Mouse (Mus musculus) forebrain, embryonic 11.5 days (tissue): ENCODE results near the gene Rac2. TPM values are rescaled to one million over a fixed set of nuclear protein-coding genes. Genes with fewer than 3 reads are reported as not detected.

Source experiments
- ATAC-seq: fragments of 200-750 bp; cut with Nextera tagmentation; replicated peaks from 2 replicates; pipeline ENCODE4 v1.8.0; 2017; ENCODE audit warnings: moderate TSS enrichment; ENCODE audit not compliant: low FRiP score
- DNase-seq: peaks from one replicate; pipeline ENCODE4 v3.0.0-alpha.2; 2017; ENCODE audit warnings: low spot score
- H3K27ac ChIP-seq: fragments of 300-500 bp; sonication (generic); 2 replicates; pipeline ENCODE4 v1.5.1; 2014; ENCODE audit warnings: low read depth, low read length
- H3K27me3 ChIP-seq: fragments of 300-500 bp; sonication (generic); 2 replicates; pipeline ENCODE4 v1.6.1; 2014; ENCODE audit warnings: mild to moderate bottlenecking, low read length, mixed read lengths; ENCODE audit not compliant: control insufficient read depth, insufficient read depth
- H3K36me3 ChIP-seq: fragments of 300-500 bp; sonication (generic); 2 replicates; pipeline ENCODE4 v1.6.1; 2014; ENCODE audit warnings: mild to moderate bottlenecking, low read length, moderate library complexity, mixed read lengths; ENCODE audit not compliant: control insufficient read depth, insufficient read depth
- H3K4me1 ChIP-seq: fragments of 300-500 bp; sonication (generic); replicated peaks from 2 replicates; pipeline ENCODE4 v1.6.1; 2014; ENCODE audit warnings: low read length, mixed read lengths; ENCODE audit not compliant: control insufficient read depth, insufficient read depth
- H3K4me2 ChIP-seq: fragments of 300-500 bp; sonication (generic); 2 replicates; pipeline ENCODE4 v1.6.1; 2014; ENCODE audit warnings: low read depth, mild to moderate bottlenecking, low read length, moderate library complexity, mixed read lengths; ENCODE audit not compliant: severe bottlenecking
- H3K4me3 ChIP-seq: fragments of 300-500 bp; sonication (generic); 2 replicates; pipeline ENCODE4 v1.5.1; 2014; ENCODE audit warnings: low read depth, low read length
- H3K9ac ChIP-seq: fragments of 300-500 bp; sonication (generic); 2 replicates; pipeline ENCODE4 v1.6.1; 2014; ENCODE audit warnings: low read length
- H3K9me3 ChIP-seq: fragments of 300-500 bp; sonication (generic); 2 replicates; pipeline ENCODE4 v1.6.1; 2016; ENCODE audit warnings: low read length, mixed read lengths; ENCODE audit not compliant: control insufficient read depth
- WGBS: fragments of 180-500 bp; shearing (Covaris S2); extraction: QIAGEN DNeasy Blood & Tissue Kit; methylation state at CpG from one replicate; pipeline ENCODE4 v1.1.7; 2014; 5-methylcytosine and 5-hydroxymethylcytosine counted together
- polyA plus RNA-seq: library from polyadenylated mRNA; unstranded; fragments of >200 nt; fragmentation: Nextera tagmentation; extraction: Ambion mirVana; gene quantifications from 2 replicates; pipeline ENCODE4 v1.2.1, GENCODE M21; 2014

Rac2 gene
- polyA plus RNA-seq, 1 experiment from 2014 or later: 9.4 TPM

DNA sequence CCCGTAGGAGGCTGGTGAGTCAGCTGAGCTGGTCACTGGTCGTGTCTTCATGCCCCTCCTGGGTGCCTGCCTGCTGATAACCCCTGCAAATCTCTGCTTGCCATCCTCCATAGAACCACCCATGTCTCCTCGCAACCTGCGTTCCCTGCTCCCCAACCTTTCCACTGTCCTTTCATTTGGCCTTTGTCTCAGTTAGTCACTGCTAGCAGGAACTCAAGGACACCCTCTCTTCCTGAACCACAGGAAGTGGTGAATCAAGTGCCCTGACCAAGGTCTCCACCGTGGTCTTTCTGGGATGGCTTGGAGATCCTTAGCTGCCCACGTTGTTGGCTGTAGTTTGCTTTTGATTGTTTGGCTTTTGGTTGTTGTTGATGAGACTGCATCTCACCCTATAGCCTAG, 28.6 kb upstream of the Rac2 start:
- no peak overlapping the region for H3K4me3 ChIP-seq
- H3K27me3 ChIP-seq: no peaks in the 10 kb centered on the region
- H3K4me2 ChIP-seq: no peak overlapping the region
- no peak overlapping the region for H3K27ac ChIP-seq
- no peak overlapping the region for H3K9ac ChIP-seq
- no peak for DNase-seq
- no peaks in the 10 kb centered on the region for H3K36me3 ChIP-seq
- no peak for ATAC-seq
- no peaks in the 10 kb centered on the region for H3K4me1 ChIP-seq
- WGBS: 77% methylated on average over 6 of the region's 6 CpGs
- H3K9me3 ChIP-seq: no peaks in the 10 kb centered on the region

- no peaks in the 10 kb centered on the region for H3K4me1 ChIP-seq
- H3K27ac ChIP-seq: no peak overlapping the region
- no peak overlapping the region for H3K9ac ChIP-seq
- H3K36me3 ChIP-seq: no peaks in the 10 kb centered on the region
- 78% methylated on average over 13 of the region's 13 CpGs for WGBS
- ATAC-seq: no peak
- no peak overlapping the region for H3K4me2 ChIP-seq
- DNase-seq: no peak
- H3K9me3 ChIP-seq: no peaks in the 10 kb centered on the region
- H3K27me3 ChIP-seq: no peaks in the 10 kb centered on the region
- no peak overlapping the region for H3K4me3 ChIP-seq
These were observed 27.1 kb upstream of the Rac2 start for GRCm38 (mm10) chr15:78599529-78600193.

DNA sequence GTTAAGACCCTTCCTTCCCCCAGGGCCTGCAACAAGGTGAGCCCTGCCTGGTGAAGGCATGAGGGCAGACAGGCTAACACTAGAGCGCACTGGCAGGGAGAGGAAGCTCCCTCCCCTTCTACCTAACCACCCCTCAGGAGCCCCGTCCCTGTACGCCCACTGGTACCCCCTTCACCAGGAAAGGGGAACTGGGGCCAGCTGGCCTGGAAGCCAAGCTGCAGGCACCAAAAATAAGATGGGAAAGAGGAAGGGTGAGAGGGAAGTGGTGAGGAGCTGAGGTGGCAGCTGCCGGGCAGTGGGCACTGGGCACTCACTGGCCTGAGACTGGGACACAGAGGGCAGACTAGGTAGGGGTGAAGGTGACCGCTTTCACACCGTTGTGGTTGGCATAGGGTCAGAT, 26.5 kb upstream of the Rac2 start:
- Histone ChIP-seq H3K9ac (no peak overlapping the region), H3K4me2 (no peak overlapping the region), H3K9me3 (no peaks in the 10 kb centered on the region), H3K4me1 (no peaks in the 10 kb centered on the region), H3K4me3 (no peak overlapping the region), H3K27ac (no peak overlapping the region), H3K27me3 (no peaks in the 10 kb centered on the region), H3K36me3 (no peaks in the 10 kb centered on the region)
- no peak for ATAC-seq
- no peak for DNase-seq
- 82% methylated on average over 6 of the region's 6 CpGs for WGBS

DNA sequence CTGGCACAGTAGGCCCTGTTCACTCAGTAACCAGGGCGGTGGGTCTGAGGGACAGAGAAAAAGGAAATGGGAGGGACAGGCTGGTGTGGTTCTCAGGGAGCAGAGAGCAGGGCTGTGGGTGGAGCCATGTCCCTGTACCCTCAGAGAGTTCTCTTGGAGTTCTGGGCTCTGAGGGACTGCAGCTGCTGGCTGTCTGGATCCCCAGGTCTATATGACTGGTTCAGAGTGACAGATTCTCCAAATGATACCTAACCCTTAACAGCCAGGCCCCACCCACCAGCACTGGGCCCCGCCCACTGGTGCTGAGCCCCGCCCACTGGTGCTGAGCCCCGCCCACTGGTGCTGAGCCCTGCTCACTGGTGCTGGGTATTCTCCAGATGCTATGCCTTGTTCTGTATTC, 25.1 kb upstream of the Rac2 start:
- 77% methylated on average over 4 of the region's 4 CpGs for WGBS
- H3K9ac ChIP-seq: no peak overlapping the region
- no peak overlapping the region for H3K4me2 ChIP-seq
- no peaks in the 10 kb centered on the region for H3K9me3 ChIP-seq
- no peak overlapping the region for H3K27ac ChIP-seq
- no peaks in the 10 kb centered on the region for H3K36me3 ChIP-seq
- no peak overlapping the region for H3K4me3 ChIP-seq
- no peak for ATAC-seq
- no peaks in the 10 kb centered on the region for H3K27me3 ChIP-seq
- H3K4me1 ChIP-seq: no peaks in the 10 kb centered on the region
- no peak for DNase-seq

GRCm38 (mm10) chr15:78596914-78597313, 24.3 kb upstream of the Rac2 start, which contains the start of gene Cyth4:
Gene Cyth4 (plus strand): TSS chr15:78597047.
- Histone ChIP-seq H3K4me3 (no peak within 1 kb of the TSS), H3K27ac (no peak within 1 kb of the TSS)
- WGBS: 84% methylated on average over 7 of the region's 7 CpGs

GRCm38 (mm10) chr15:78596504-78596903, 23.9 kb upstream of the Rac2 start:
- Histone ChIP-seq H3K9me3 (no peaks in the 10 kb centered on the region), H3K9ac (no peak overlapping the region), H3K4me3 (no peak overlapping the region), H3K36me3 (no peaks in the 10 kb centered on the region), H3K27me3 (no peaks in the 10 kb centered on the region), H3K27ac (no peak overlapping the region), H3K4me1 (no peaks in the 10 kb centered on the region), H3K4me2 (no peak overlapping the region)
- WGBS: 85% methylated on average over 6 of the region's 6 CpGs
- ATAC-seq (no peak), DNase-seq (no peak)

More at GRCm38 (mm10) chr15:78596914-78597313, 24.3 kb upstream of the Rac2 start, which contains the start of gene Cyth4:
- H3K36me3 ChIP-seq: no peaks in the 10 kb centered on the region
- DNase-seq (no peak), ATAC-seq (no peak)
- no peak within 1 kb of the TSS for H3K4me2 ChIP-seq
- H3K9me3 ChIP-seq: no peaks in the 10 kb centered on the region
- no peaks in the 10 kb centered on the region for H3K27me3 ChIP-seq
- H3K9ac ChIP-seq: no peak within 1 kb of the TSS
- no peaks in the 10 kb centered on the region for H3K4me1 ChIP-seq

GRCm38 (mm10) chr15:78595468-78595867, 22.9 kb upstream of the Rac2 start:
- H3K9me3 ChIP-seq: no peaks in the 10 kb centered on the region
- no peaks in the 10 kb centered on the region for H3K27me3 ChIP-seq
- H3K27ac ChIP-seq: no peak overlapping the region
- no peaks in the 10 kb centered on the region for H3K4me1 ChIP-seq
- no peak for ATAC-seq
- WGBS: 70% methylated on average over 5 of the region's 5 CpGs
- H3K4me3 ChIP-seq: no peak overlapping the region
- H3K36me3 ChIP-seq: no peaks in the 10 kb centered on the region
- no peak overlapping the region for H3K4me2 ChIP-seq
- no peak overlapping the region for H3K9ac ChIP-seq
- DNase-seq: no peak

DNA sequence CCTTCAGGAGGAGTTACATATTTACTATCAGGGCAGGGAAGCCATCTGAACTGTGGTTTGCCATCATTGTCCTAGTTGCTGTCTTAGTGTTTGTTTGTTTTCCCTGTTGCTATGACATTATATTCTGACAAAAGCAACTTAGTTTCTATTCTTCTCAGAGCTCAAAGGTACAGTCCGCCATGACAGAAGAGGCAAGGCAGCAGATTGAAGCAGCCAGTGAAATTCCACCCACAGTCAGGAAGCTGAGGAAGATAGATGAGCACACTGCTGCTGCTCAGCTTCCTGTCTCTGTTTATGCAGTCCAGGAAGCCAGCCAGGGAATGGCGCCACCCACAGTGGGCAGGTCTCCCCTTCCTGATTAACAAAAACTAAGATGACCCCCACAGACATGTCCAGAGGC, 22.2 kb upstream of the Rac2 start:
- no peaks in the 10 kb centered on the region for H3K9me3 ChIP-seq
- H3K9ac ChIP-seq: no peak overlapping the region
- ATAC-seq (no peak), DNase-seq (no peak)
- H3K27me3 ChIP-seq: no peaks in the 10 kb centered on the region
- no peak overlapping the region for H3K27ac ChIP-seq
- no peaks in the 10 kb centered on the region for H3K36me3 ChIP-seq
- no peak overlapping the region for H3K4me2 ChIP-seq
- no peaks in the 10 kb centered on the region for H3K4me1 ChIP-seq
- WGBS: 96% methylated on average over 2 of the region's 2 CpGs
- no peak overlapping the region for H3K4me3 ChIP-seq

DNA sequence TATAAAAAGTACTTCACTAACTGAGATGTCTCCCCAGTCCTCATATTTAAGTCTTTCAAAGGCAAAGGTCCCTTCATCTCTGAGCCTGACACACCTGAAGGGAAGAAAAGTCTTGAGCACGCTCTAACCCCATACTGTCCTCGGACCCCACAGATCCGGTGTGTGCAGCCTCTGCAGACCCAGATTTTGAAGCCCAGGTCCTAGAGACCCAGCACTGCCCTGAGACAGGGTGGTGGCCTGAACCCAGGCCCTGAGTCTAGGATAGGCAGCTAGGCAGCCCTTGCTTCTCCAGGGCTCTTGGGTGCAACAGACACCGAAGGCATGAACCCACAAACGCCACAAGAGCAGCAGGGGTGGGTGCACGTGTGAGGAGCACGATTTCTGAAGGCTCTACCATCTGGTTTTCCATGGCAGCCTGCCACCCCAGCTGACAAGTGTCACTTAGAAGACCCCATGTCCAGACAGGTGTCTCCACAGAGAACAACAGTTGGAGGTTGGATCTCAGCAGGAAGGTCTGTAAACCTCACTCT, 21.4 kb upstream of the Rac2 start:
- H3K4me1 ChIP-seq: no peaks in the 10 kb centered on the region
- WGBS: 85% methylated on average over 7 of the region's 7 CpGs
- H3K9me3 ChIP-seq: no peaks in the 10 kb centered on the region
- no peak for DNase-seq
- H3K4me3 ChIP-seq: no peak overlapping the region
- no peak overlapping the region for H3K9ac ChIP-seq
- H3K36me3 ChIP-seq: no peaks in the 10 kb centered on the region
- no peak for ATAC-seq
- no peak overlapping the region for H3K27ac ChIP-seq
- H3K4me2 ChIP-seq: no peak overlapping the region
- H3K27me3 ChIP-seq: no peaks in the 10 kb centered on the region
